Mouse (Mus musculus): ENCODE results near the gene Cyp4a12b.
A peak's percentile ranks its signal among the peaks of the same experiment; 100 is the strongest.
"Not testable (repeated sequence)": the region's sequence is repeated elsewhere in the genome, so short reads cannot be mapped to it uniquely, and the experiment has no call there.

Cyp4a12b gene

GRCm38 (mm10) chr4:115411324-115411723 lies at the start of gene Cyp4a12b:
Gene Cyp4a12b (plus strand): TSS chr4:115411624.
- not testable (repeated sequence) for DNase-seq

GRCm38 (mm10) chr4:115365624-115366023 lies 45.8 kb upstream of the Cyp4a12b start:
- DNase-seq = not testable (repeated sequence)

DNA sequence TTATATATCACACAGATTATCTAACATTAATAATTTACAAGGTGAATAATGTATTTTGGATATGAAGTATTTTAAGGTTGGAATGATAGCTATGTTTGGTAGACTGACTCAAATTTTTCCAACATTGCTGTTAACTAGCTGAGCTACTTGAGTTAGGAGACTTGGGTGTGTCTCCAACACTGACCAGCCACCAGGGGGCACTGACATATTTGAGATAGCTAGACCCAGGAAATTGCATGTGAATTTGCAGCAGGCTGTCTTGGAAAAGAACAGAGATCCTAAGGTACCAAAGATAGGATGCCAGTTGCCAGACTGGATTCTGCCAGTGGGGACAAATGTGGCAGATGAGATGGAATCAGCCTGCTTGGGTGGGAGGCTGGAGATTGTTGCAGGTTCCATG lies 43.4 kb upstream of the Cyp4a12b start:
- DNase-seq = peak; percentile 29 to 30

GRCm38 (mm10) chr4:115396256-115396655 lies 15.2 kb upstream of the Cyp4a12b start:
- not testable (repeated sequence) for DNase-seq

- DNase-seq = not testable (repeated sequence)
Observed at GRCm38 (mm10) chr4:115396950-115397349, 14.5 kb upstream of the Cyp4a12b start.

- DNase-seq = no peak
Observed at GRCm38 (mm10) chr4:115450577-115451137, 39.2 kb downstream of the Cyp4a12b start.

DNA sequence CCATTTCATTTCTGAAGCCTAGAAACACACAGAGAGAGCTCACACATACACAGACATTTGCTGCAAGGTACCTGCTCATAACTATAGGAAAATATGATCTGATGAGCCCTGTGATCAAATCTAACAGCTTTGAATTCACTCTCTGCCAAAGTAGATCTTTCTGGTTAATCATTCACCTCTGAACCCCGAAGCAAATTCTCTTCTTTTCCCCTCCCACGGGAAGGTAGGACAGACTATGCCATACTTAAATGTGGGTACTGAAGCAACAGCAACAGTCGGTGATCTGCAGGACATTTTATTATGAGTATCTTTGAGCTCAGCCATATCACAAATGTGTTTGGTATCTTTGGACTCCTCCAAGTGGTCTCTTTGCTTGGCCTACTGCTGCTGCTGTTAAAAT lies 40.9 kb downstream of the Cyp4a12b start, which contains the start of gene Cyp4a30b:
Gene Cyp4a30b, plus strand, starts transcription at position 301 of the 400 bp plus-strand sequence.
- DNase-seq = no peak

GRCm38 (mm10) chr4:115473585-115473984 lies 62.2 kb downstream of the Cyp4a12b start:
- not testable (repeated sequence) for DNase-seq

GRCm38 (mm10) chr4:115476051-115476450 lies 64.6 kb downstream of the Cyp4a12b start:
- DNase-seq = peak; percentile 40 to 54

- no peak for DNase-seq
Observed at GRCm38 (mm10) chr4:115481006-115481652, 69.7 kb downstream of the Cyp4a12b start.

Data from kidney, postnatal 4 days (tissue).